Mouse (Mus musculus): ENCODE data around the gene Paqr4. TPM values are rescaled to one million over a fixed set of nuclear protein-coding genes. Genes with fewer than 3 reads are reported as not detected.

Paqr4 gene
- total RNA-seq, 2 experiments from 2014 or later, result 8.5 to 12.7 TPM

GRCm38 (mm10) chr17:23749400-23750191 lies 8.9 kb upstream of the Paqr4 start:
- peak in 1 of 2 experiments; percentile 22 for DNase-seq (ENCODE audit: low spot score in 2 of 2)

- peak; percentile 57 to 75 for DNase-seq (ENCODE audit: low spot score in 2 of 2)
Measured at GRCm38 (mm10) chr17:23748631-23749391, 8.1 kb upstream of the Paqr4 start.

GRCm38 (mm10) chr17:23748026-23748425 lies 7.4 kb upstream of the Paqr4 start:
- DNase-seq (ENCODE audit: low spot score in 2 of 2), result no peak

- DNase-seq (ENCODE audit: low spot score in 2 of 2), result no peak
Measured at GRCm38 (mm10) chr17:23747471-23747870, 6.8 kb upstream of the Paqr4 start.

GRCm38 (mm10) chr17:23746767-23747166 lies 6.1 kb upstream of the Paqr4 start:
- DNase-seq (ENCODE audit: low spot score in 2 of 2), result no peak

- no peak for DNase-seq (ENCODE audit: low spot score in 2 of 2)
Measured at GRCm38 (mm10) chr17:23746311-23746710, 5.6 kb upstream of the Paqr4 start.

GRCm38 (mm10) chr17:23745301-23746251 lies 4.9 kb upstream of the Paqr4 start, which contains the start of gene Kremen2:
Gene Kremen2 (minus strand): TSS chr17:23745833.
- no peak for DNase-seq (ENCODE audit: low spot score in 2 of 2)

GRCm38 (mm10) chr17:23744651-23745050 lies 4.0 kb upstream of the Paqr4 start:
- no peak for DNase-seq (ENCODE audit: low spot score in 2 of 2)

GRCm38 (mm10) chr17:23744076-23744475 lies 3.4 kb upstream of the Paqr4 start:
- DNase-seq (ENCODE audit: low spot score in 2 of 2), result no peak

GRCm38 (mm10) chr17:23742941-23743340 lies 2.3 kb upstream of the Paqr4 start:
- no peak for DNase-seq (ENCODE audit: low spot score in 2 of 2)

GRCm38 (mm10) chr17:23742210-23742793 lies 1.6 kb upstream of the Paqr4 start:
- peak in 1 of 2 experiments; percentile 42 for DNase-seq (ENCODE audit: low spot score in 2 of 2)

- no peak for DNase-seq (ENCODE audit: low spot score in 2 of 2)
Measured at GRCm38 (mm10) chr17:23741359-23742209, 917 bp upstream of the Paqr4 start.

GRCm38 (mm10) chr17:23740136-23740584 lies 507 bp downstream of the Paqr4 start:
- peak; percentile 82 to 85 for DNase-seq (ENCODE audit: low spot score in 2 of 2)

GRCm38 (mm10) chr17:23739202-23740135 lies 1.2 kb downstream of the Paqr4 start:
- DNase-seq (ENCODE audit: low spot score in 2 of 2), result peak; percentile 36 to 43

- no peak for DNase-seq (ENCODE audit: low spot score in 2 of 2)
Measured at GRCm38 (mm10) chr17:23738836-23739201, 1.8 kb downstream of the Paqr4 start.

GRCm38 (mm10) chr17:23737493-23738445 lies 2.9 kb downstream of the Paqr4 start:
- no peak for DNase-seq (ENCODE audit: low spot score in 2 of 2)

GRCm38 (mm10) chr17:23734341-23734740 lies 6.3 kb downstream of the Paqr4 start:
- DNase-seq (ENCODE audit: low spot score in 2 of 2), result no peak

Measured in adrenal gland, adult 18-20 months (tissue).